Mouse (Mus musculus) heart, postnatal 0 days (tissue): ENCODE measurements around the gene Orai3.

Source experiments
- CTCF ChIP-seq: IDR thresholded peaks from 2 replicates; pipeline ENCODE4 v1.5.1; 2016; ENCODE audit warnings: antibody characterized with exemption, control low read depth, low read depth
- EP300 ChIP-seq: IDR thresholded peaks from 2 replicates; pipeline ENCODE4 v1.6.1; 2016; ENCODE audit warnings: antibody characterized with exemption, low read depth

- TF ChIP-seq CTCF (no peak), EP300 (no peak)
Measured at GRCm38 (mm10) chr7:127802313-127802712, 32.7 kb downstream of the Orai3 start.
